Mouse (Mus musculus) c-Kit-positive CD71-negative TER-119-negative erythroid progenitor cells, embryonic 14.5 days (primary cell): Measurements from ENCODE around the gene Vwa8.
"Not testable (repeated sequence)": the region's sequence is repeated elsewhere in the genome, so short reads cannot be mapped to it uniquely, and the experiment has no call there.

Experiments
- DNase-seq: peaks from one replicate; pipeline ENCODE4 v3.0.0-alpha.2; 2013; ENCODE audit warnings: low read depth

Vwa8 gene

DNA sequence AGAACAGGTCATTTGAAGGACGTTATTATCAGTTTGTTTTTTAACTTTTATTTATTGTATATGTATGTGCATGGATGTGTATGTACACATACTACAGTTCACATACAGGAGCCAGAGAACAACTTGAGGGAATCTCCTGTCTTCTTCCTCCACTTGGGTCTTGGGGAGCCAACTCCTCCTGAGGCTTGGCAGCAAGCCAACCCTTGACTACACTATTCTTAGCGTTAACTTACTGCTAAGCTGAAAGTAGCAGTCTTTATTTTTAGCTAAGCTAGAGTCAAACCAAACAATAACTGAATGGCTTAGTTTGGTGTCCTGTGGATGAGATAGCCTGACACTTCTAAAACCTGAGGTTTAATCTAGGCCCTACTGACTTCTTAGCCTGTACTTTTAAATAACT lies 135.4 kb downstream of the Vwa8 start:
- no peak for DNase-seq

DNA sequence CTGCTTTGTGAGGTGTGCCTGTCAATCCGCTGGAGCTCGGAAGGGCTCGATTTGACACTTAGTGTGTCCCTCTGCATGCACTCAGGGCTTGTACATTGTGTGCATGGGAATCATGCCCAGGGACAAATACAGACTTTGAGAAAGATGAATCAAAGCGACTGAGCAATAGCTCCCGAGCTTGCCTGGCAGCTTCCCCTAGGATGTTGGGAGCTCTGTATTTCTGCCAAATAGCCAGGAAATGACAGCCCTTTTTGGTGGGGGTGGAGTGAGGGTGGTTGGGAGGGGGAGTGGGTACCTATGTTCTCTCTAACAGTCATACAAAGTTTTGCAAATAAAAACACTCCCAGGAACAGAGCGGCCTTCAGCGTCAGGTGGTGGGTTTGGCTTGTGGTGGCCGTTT lies 138.7 kb downstream of the Vwa8 start:
- no peak for DNase-seq

GRCm38 (mm10) chr14:78992456-78992855 lies 143.6 kb downstream of the Vwa8 start:
- no peak for DNase-seq

DNA sequence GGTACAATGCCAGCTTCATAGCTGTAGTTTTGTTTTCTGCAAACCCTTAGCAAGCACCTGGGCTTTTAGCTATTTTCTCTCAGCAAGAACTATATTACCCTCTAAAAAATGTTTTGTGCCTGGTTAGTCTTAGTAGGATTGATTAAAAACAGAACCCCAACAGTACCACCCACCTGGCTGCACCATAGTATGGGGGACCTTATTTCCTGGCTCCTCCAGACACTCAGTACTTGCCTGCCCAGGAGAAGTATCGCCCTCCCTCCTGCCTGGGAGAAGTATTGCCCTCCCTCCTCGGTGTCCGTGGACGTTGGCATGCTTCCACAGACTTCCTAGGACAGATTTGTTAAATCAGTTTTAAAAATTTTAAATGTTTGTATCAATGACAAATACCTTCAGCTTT lies 144.7 kb downstream of the Vwa8 start:
- no peak for DNase-seq

GRCm38 (mm10) chr14:78996359-78996758 lies 147.5 kb downstream of the Vwa8 start:
- no peak for DNase-seq

DNA sequence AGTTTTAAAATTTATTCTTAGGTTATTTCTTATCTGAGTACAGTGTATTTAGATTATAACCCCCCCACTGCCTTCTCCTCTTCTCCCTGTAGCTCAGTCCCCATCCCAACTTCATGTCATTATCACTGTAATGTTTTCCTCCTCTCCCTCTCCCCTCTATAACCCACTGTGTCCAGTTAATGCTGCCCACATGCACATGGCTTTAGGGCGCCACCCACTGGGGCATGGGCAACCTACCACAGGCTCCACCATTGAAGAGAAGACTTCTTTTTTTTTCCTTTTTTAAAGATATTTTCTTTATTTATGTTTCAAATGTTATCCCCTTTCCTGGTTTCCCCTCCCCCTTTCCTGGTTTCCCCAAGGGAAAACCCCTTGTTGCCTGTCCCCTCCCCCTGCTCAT lies 154.7 kb downstream of the Vwa8 start:
- peak; percentile 2 for DNase-seq

- not testable (repeated sequence) for DNase-seq
Measured at GRCm38 (mm10) chr14:79017710-79018109, 168.9 kb downstream of the Vwa8 start.

GRCm38 (mm10) chr14:79018564-79018963 lies 169.7 kb downstream of the Vwa8 start:
- DNase-seq = no peak

DNA sequence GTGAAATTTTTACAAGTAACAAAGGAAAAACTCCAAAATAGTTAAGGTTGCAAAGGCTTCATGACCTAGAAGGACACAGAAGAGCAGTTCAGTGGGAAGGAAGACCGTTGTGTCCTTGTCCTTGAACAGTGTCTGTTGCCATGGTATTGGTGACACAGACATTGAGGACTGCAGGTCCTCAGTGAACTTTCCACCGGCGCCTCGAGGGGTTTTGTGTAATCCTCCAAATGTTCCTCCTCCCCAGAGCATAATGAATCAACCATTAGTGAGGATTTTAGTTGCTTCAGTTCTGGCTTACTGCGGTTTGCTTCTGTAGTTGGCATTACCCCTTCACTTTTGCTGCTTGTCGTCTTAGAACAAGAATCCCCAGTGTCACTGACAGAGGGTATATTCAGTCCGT lies 172.9 kb downstream of the Vwa8 start:
- no peak for DNase-seq

DNA sequence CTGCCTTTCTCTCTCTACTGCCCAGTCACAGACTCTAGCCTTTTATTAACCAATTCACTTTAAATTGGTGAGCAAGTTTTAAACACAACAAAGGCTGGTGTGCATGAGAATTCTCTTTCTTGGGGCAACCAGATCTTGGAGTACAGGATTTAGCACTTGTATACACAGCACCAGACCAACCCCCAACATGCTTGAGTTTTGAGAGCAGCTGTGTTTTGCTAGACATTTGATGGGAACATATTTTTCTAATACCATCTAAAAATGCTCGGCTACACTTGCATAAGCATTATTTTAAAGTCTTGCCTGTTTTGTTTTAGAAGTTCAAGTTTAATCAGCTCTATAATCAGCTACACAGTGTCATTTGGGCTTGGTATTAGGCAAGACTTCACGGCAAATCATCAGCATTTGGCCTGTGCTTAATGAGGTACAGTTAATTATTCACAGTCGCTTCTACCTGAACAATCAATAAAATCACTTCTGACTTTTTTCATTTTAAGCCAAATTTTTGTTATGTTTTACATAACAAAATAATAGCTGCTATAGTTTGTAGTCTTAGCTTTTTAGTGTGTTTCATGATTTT lies 180.2 kb downstream of the Vwa8 start:
- DNase-seq = no peak

DNA sequence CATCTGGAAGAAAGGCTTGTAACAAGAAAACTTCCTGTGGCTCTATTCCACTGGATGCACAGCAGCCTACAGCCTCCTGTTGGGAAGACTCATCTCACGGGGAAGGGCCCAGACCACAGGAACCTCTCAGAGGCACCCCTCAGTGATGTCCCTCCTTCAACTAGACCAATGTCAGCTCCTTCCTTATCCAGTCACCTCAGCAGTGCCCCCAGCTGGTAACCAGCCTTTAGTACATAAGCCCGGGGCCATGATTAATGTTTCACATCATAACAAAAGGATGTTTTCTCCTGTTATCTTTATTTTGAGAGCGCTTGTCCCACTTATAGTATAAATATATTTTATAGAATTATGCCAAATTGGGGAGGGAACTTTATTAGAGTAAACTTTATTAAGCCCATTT lies 181.9 kb downstream of the Vwa8 start:
- DNase-seq = peak; percentile 3

GRCm38 (mm10) chr14:79031230-79031740 lies 182.4 kb downstream of the Vwa8 start:
- DNase-seq = no peak

DNA sequence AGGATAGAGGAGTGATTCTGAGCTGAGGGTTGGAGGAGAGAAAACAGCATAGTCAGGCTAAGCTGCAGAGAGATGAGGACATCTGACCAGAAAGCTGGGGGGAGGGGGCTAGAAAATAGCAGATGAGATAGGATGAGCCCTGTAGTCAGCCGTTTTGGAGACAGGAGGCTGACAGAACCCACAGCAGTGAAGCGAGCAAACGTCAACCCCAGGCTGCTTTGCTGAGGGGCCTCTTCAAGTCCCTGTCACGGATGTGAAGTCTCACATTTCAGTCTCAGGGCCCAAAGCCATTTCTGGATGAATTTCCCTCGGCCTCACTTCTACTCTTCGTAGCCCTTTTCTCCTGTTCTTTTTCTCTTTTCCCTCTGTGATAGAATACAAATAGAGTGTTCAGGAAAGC lies 184.5 kb downstream of the Vwa8 start:
- DNase-seq = no peak

DNA sequence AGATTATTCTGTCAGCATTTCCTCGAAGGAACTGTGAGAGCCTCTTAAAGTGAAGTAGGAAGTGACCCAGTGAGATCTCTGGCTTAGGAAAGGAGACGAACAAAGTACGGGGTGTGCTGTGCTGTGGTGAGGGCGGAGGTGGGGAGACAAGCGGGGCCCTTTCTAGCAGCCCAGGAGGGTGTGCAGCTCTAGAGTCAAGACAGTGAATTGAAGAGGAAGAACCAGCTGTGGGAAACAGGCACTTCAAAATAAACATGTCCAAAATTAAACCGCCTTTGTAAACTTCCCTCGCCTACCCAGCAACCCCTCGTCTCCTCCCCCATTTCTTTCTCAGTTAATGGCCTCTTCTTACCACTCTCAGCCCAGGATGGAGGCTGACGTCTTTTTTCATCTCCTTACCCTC lies 185.7 kb downstream of the Vwa8 start:
- DNase-seq = no peak

DNA sequence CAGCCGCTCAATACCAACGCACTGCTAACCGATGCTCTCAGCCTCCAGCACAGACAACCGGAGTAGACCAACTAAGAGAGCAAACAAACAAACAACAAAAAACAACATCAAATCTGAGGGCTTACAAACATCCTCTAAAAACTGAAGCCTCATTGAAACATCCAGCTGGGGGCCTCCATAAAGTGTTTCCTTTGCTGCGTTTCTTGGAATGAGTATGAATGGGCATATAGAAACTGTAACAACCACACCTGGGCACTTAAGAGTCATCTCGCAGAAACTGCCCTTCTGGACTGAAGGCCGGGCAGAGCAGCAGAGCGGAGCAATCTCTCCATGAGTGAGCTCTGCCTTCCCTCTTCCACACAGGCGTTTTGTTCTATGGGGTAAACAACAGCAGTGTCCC lies 186.7 kb downstream of the Vwa8 start:
- DNase-seq = no peak

- no peak for DNase-seq
Measured at GRCm38 (mm10) chr14:79047186-79047585, 198.3 kb downstream of the Vwa8 start.

DNA sequence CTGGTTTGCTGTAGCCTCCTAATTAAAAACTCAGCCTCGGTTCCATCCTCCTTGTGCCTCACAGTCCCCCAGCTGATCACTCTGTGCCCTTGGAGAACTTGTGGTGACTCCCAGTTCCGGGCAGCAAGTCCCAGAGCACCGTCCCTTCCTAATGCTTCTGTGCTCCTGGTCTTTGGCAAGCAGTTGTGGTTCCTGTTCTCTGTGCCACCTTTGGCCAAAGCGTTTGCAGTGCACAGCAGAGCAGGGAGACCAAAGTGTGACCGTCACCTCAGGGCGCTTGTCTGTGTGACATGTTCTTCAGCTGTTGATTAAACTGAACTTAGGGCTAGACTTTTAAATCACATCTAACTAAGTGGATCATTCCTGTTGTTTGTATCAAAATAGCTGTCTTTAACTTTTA lies 199.1 kb downstream of the Vwa8 start:
- no peak for DNase-seq

DNA sequence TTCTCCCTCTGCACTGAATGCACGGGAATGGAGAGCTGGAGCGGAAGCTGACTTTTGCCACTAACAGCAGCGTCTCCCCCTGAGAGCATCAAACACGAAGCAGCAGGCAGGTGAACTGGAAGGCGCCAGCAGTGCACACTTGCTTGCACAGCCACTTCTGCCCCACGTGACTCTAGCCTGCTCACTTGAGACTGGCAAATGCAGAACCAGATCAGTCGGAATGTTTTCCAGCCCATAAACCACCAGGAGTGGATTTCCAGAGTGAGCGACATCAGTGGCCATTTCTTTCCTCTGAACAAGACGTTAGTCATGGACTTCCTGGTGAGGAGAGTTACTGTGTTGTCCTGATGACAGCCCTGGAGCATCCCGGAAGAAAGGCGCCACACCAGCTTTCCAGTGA lies 200.7 kb downstream of the Vwa8 start:
- no peak for DNase-seq

- DNase-seq = no peak
Measured at GRCm38 (mm10) chr14:79065636-79066035, 216.8 kb downstream of the Vwa8 start.

DNA sequence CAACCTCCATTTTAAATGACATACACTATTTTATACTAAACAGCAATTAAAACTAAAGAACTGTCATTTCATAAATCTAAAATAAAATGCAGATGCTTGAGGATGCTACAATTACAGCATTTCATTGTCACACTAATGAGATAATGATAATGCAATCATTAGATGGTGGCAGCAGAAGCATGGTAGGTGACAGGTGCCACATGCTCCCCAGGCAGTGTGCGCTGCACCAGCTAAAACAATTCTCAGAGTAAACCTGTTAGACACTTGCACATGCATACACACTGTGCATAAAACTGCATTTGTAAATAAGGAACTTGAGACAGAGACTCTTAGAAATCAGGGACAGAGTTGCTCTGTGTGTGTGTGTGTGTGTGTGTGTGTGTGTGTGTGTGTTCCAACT lies 220.7 kb downstream of the Vwa8 start:
- no peak for DNase-seq

DNA sequence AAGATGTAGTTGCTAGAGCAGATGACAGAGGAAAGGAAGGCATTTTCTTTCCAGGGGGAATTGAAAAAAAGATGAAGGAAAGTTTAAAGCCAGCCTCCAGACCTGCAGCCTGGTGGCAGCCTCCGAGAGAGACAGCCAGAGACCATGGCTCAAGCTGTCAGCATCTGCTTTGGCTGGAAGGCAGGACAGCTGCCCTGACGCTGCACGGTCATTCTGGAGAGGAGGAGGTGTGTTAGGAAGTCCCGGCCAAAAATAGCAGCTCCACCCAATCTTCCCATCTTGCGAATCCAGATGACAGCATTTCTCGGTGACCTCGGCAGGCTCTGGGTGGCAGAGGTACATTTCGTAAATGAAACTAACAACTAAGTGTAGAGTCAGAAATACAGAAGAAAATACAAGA lies 225.9 kb downstream of the Vwa8 start:
- DNase-seq = no peak

DNA sequence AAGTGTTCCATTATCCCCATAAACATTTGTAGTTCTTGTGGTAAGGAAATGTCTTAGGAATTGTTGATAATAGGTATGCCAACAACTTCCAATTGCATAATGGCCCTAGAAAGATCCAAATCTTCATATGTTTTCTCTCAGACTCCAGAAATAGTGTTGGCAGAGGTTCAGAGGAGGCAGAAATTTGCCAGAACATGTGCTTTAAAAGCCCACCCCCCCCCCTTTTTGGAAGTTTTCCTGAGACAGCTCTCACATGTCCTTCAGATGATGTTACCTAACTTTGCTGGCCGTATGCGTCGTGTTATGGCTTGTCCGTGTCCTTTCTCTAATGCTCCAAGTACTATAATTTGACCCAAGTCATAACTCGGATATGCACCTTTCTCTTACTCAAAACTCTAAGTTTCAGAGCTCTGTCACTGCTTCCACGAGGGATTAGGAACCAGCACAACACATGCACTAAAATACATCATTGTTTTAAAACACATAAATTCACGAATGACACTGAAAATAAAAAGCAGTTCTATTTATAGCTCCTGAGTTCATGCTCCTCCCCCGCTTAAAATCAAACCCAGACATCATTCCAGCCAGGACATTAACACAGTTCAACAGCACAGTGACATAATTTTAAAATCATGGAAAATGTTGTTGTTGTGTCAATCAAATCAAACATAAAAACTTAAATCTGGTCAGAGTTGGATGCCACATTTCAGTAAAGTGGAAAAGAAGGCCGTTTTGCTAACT lies 227.9 kb downstream of the Vwa8 start:
- no peak for DNase-seq

GRCm38 (mm10) chr14:79083573-79083972 lies 234.7 kb downstream of the Vwa8 start:
- no peak for DNase-seq

GRCm38 (mm10) chr14:79086006-79086405 lies 237.2 kb downstream of the Vwa8 start:
- DNase-seq = no peak
